Mouse (Mus musculus) limb, embryonic 13.5 days (tissue): ENCODE measurements around the gene Sycp2. TPM values are rescaled to one million over a fixed set of nuclear protein-coding genes. Genes with fewer than 3 reads are reported as not detected.
A peak's percentile ranks its signal among the peaks of the same experiment; 100 is the strongest.
"Not testable (repeated sequence)": the region's sequence is repeated elsewhere in the genome, so short reads cannot be mapped to it uniquely, and the experiment has no call there.

Source experiments
- ATAC-seq: fragments of 200-750 bp; cut with Nextera tagmentation; 2 replicates; pipeline ENCODE4 v1.8.0; 2017; ENCODE audit warnings: low read depth, moderate number of reproducible peaks, moderate TSS enrichment; ENCODE audit not compliant: low FRiP score
- H3K27ac ChIP-seq: fragments of 300-500 bp; sonication (generic); 2 replicates; pipeline ENCODE4 v1.5.1; 2015; ENCODE audit warnings: inconsistent platforms, mild to moderate bottlenecking, moderate library complexity
- H3K27me3 ChIP-seq: fragments of 300-500 bp; sonication (generic); 2 replicates; pipeline ENCODE4 v1.6.1; 2015; ENCODE audit warnings: mild to moderate bottlenecking, inconsistent platforms
- H3K36me3 ChIP-seq: fragments of 300-500 bp; sonication (generic); 2 replicates; pipeline ENCODE4 v1.6.1; 2015; ENCODE audit warnings: inconsistent platforms, mild to moderate bottlenecking, moderate library complexity
- H3K4me1 ChIP-seq: fragments of 300-500 bp; sonication (generic); 2 replicates; pipeline ENCODE4 v1.6.1; 2015; ENCODE audit warnings: inconsistent platforms
- H3K4me2 ChIP-seq: fragments of 300-500 bp; sonication (generic); replicated peaks from 2 replicates; pipeline ENCODE4 v1.6.1; 2015; ENCODE audit warnings: inconsistent platforms, mild to moderate bottlenecking, moderate library complexity
- H3K4me3 ChIP-seq: fragments of 300-500 bp; sonication (generic); 2 replicates; pipeline ENCODE4 v1.5.1; 2015; ENCODE audit warnings: moderate library complexity, mild to moderate bottlenecking, inconsistent platforms
- H3K9ac ChIP-seq: fragments of 300-500 bp; sonication (generic); 2 replicates; pipeline ENCODE4 v1.6.1; 2015; ENCODE audit warnings: mild to moderate bottlenecking, inconsistent platforms
- H3K9me3 ChIP-seq: fragments of 300-500 bp; sonication (generic); 2 replicates; pipeline ENCODE4 v1.6.1; 2016; ENCODE audit warnings: inconsistent platforms
- WGBS: fragments of 180-500 bp; shearing (Covaris S2); methylation state at CpG from one replicate; pipeline ENCODE4 v1.1.7; 2015; 5-methylcytosine and 5-hydroxymethylcytosine counted together
- polyA plus RNA-seq: library from polyadenylated mRNA; unstranded; fragments of >200 nt; fragmentation: Nextera tagmentation; extraction: Ambion mirVana; gene quantifications from 2 replicates; pipeline ENCODE4 v1.2.1, GENCODE M21; 2015

Sycp2 gene
- polyA plus RNA-seq, 1 experiment from 2014 or later: 0.09 TPM

- H3K9me3 ChIP-seq: no peaks in the 10 kb centered on the region
- no peak for ATAC-seq
- peak overlapping the region; percentile 70 for H3K4me3 ChIP-seq
- H3K36me3 ChIP-seq: peaks cover 3% of the 10 kb centered on the region; the same call in 1 of the 2 replicates
- no peak overlapping the region for H3K27ac ChIP-seq
- H3K4me1 ChIP-seq: peaks cover 26% of the 10 kb centered on the region
- H3K9ac ChIP-seq: no peak overlapping the region
- 63% methylated on average over 13 of the region's 13 CpGs for WGBS
- peaks cover 25% of the 10 kb centered on the region for H3K27me3 ChIP-seq
- H3K4me2 ChIP-seq: peak overlapping the region; percentile 99
These were observed 5.6 kb upstream of the Sycp2 start for GRCm38 (mm10) chr2:178413081-178413480.

GRCm38 (mm10) chr2:178412598-178412997 is 5.1 kb upstream of the Sycp2 start:
- Histone ChIP-seq H3K9me3 (no peaks in the 10 kb centered on the region), H3K36me3 (no peaks in the 10 kb centered on the region), H3K4me3 (no peak overlapping the region), H3K27ac (no peak overlapping the region), H3K4me1 (peaks cover 26% of the 10 kb centered on the region), H3K9ac (no peak overlapping the region), H3K27me3 (peaks cover 25% of the 10 kb centered on the region), H3K4me2 (0 out of 2 replicates have a peak overlapping the region, but pooled peaks have one; percentile 7)
- ATAC-seq: no peak
- WGBS: 64% methylated on average over 6 of the region's 6 CpGs

GRCm38 (mm10) chr2:178410286-178410685 is 2.8 kb upstream of the Sycp2 start:
- Histone ChIP-seq H3K27ac (no peak overlapping the region), H3K9ac (no peak overlapping the region), H3K4me2 (no peak overlapping the region), H3K4me1 (peaks cover 23% of the 10 kb centered on the region), H3K9me3 (no peaks in the 10 kb centered on the region), H3K4me3 (no peak overlapping the region), H3K27me3 (peaks cover 25% of the 10 kb centered on the region), H3K36me3 (no peaks in the 10 kb centered on the region)
- WGBS: 77% methylated on average over 6 of the region's 6 CpGs
- ATAC-seq: no peak

GRCm38 (mm10) chr2:178409024-178409423 is 1.5 kb upstream of the Sycp2 start:
- Histone ChIP-seq H3K4me2 (no peak overlapping the region), H3K4me1 (peaks cover 15% of the 10 kb centered on the region), H3K36me3 (no peaks in the 10 kb centered on the region), H3K27me3 (peaks cover 24% of the 10 kb centered on the region), H3K9ac (no peak overlapping the region), H3K9me3 (no peaks in the 10 kb centered on the region), H3K27ac (no peak overlapping the region), H3K4me3 (no peak overlapping the region)
- ATAC-seq: no peak
- WGBS: 52% methylated on average over 1 of the region's 1 CpGs

- Histone ChIP-seq H3K9me3 (no peaks in the 10 kb centered on the region), H3K36me3 (no peaks in the 10 kb centered on the region), H3K4me2 (no peak overlapping the region), H3K4me1 (no peaks in the 10 kb centered on the region), H3K4me3 (no peak overlapping the region), H3K9ac (no peak overlapping the region), H3K27ac (no peak overlapping the region), H3K27me3 (no peaks in the 10 kb centered on the region)
- ATAC-seq: no peak
- 49% methylated on average over 4 of the region's 4 CpGs for WGBS
These were observed 64.9 kb downstream of the Sycp2 start for GRCm38 (mm10) chr2:178342597-178342996.

- not testable (repeated sequence) for H3K9ac ChIP-seq, H3K9me3 ChIP-seq, H3K27me3 ChIP-seq, H3K36me3 ChIP-seq, ATAC-seq, H3K4me3 ChIP-seq, H3K27ac ChIP-seq, H3K4me2 ChIP-seq, H3K4me1 ChIP-seq
These were observed 65.4 kb downstream of the Sycp2 start for GRCm38 (mm10) chr2:178342105-178342504.

- Histone ChIP-seq H3K9ac (no peak overlapping the region), H3K4me1 (no peaks in the 10 kb centered on the region), H3K36me3 (no peaks in the 10 kb centered on the region), H3K27ac (no peak overlapping the region), H3K27me3 (no peaks in the 10 kb centered on the region), H3K9me3 (no peaks in the 10 kb centered on the region), H3K4me3 (no peak overlapping the region), H3K4me2 (no peak overlapping the region)
- 0% methylated on average over 2 of the region's 2 CpGs for WGBS
- ATAC-seq: no peak
These were observed 68.4 kb downstream of the Sycp2 start for GRCm38 (mm10) chr2:178339044-178339443.

GRCm38 (mm10) chr2:178337878-178338277 is 69.6 kb downstream of the Sycp2 start:
- no peak overlapping the region for H3K4me3 ChIP-seq
- no peak overlapping the region for H3K4me2 ChIP-seq
- no peaks in the 10 kb centered on the region for H3K36me3 ChIP-seq
- H3K9ac ChIP-seq: no peak overlapping the region
- H3K9me3 ChIP-seq: no peaks in the 10 kb centered on the region
- 36% methylated on average over 1 of the region's 1 CpGs for WGBS
- ATAC-seq: no peak
- H3K27ac ChIP-seq: no peak overlapping the region
- H3K27me3 ChIP-seq: no peaks in the 10 kb centered on the region
- H3K4me1 ChIP-seq: no peaks in the 10 kb centered on the region

GRCm38 (mm10) chr2:178329986-178330385 is 77.5 kb downstream of the Sycp2 start:
- H3K4me1 ChIP-seq: peaks cover 10% of the 10 kb centered on the region
- H3K9ac ChIP-seq: no peak overlapping the region
- no peaks in the 10 kb centered on the region for H3K9me3 ChIP-seq
- no peaks in the 10 kb centered on the region for H3K36me3 ChIP-seq
- no peak overlapping the region for H3K27ac ChIP-seq
- no peak overlapping the region for H3K4me2 ChIP-seq
- WGBS: 59% methylated on average over 1 of the region's 1 CpGs
- no peak for ATAC-seq
- no peak overlapping the region for H3K4me3 ChIP-seq
- H3K27me3 ChIP-seq: no peaks in the 10 kb centered on the region

GRCm38 (mm10) chr2:178329551-178329950 is 77.9 kb downstream of the Sycp2 start:
- Histone ChIP-seq H3K36me3 (no peaks in the 10 kb centered on the region), H3K9me3 (no peaks in the 10 kb centered on the region), H3K9ac (no peak overlapping the region), H3K27ac (no peak overlapping the region), H3K4me1 (peaks cover 10% of the 10 kb centered on the region), H3K4me2 (no peak overlapping the region), H3K4me3 (no peak overlapping the region), H3K27me3 (no peaks in the 10 kb centered on the region)
- WGBS: 85% methylated on average over 5 of the region's 5 CpGs
- no peak for ATAC-seq

- H3K4me1 ChIP-seq: peaks cover 10% of the 10 kb centered on the region
- H3K27ac ChIP-seq: no peak overlapping the region
- H3K9me3 ChIP-seq: no peaks in the 10 kb centered on the region
- WGBS: 14% methylated on average over 12 of the region's 12 CpGs
- H3K4me3 ChIP-seq: no peak overlapping the region
- no peaks in the 10 kb centered on the region for H3K27me3 ChIP-seq
- no peak overlapping the region for H3K9ac ChIP-seq
- no peaks in the 10 kb centered on the region for H3K36me3 ChIP-seq
- ATAC-seq: peak; percentile 77
- peak overlapping the region; percentile 43 for H3K4me2 ChIP-seq
These were observed 79.9 kb downstream of the Sycp2 start for GRCm38 (mm10) chr2:178327466-178328040.

- Histone ChIP-seq H3K36me3 (no peaks in the 10 kb centered on the region), H3K4me1 (peaks cover 10% of the 10 kb centered on the region), H3K27me3 (no peaks in the 10 kb centered on the region), H3K4me2 (peak overlapping the region; percentile 43), H3K4me3 (no peak overlapping the region), H3K9me3 (no peaks in the 10 kb centered on the region), H3K27ac (no peak overlapping the region), H3K9ac (no peak overlapping the region)
- no peak for ATAC-seq
- WGBS: 22% methylated on average over 5 of the region's 5 CpGs
These were observed 80.6 kb downstream of the Sycp2 start for GRCm38 (mm10) chr2:178326750-178327465.

GRCm38 (mm10) chr2:178326067-178326466 is 81.4 kb downstream of the Sycp2 start:
- Histone ChIP-seq H3K4me3 (no peak overlapping the region), H3K4me1 (peaks cover 10% of the 10 kb centered on the region), H3K36me3 (no peaks in the 10 kb centered on the region), H3K9ac (no peak overlapping the region), H3K27ac (no peak overlapping the region), H3K27me3 (no peaks in the 10 kb centered on the region), H3K9me3 (no peaks in the 10 kb centered on the region), H3K4me2 (no peak overlapping the region)
- ATAC-seq: no peak
- WGBS: 93% methylated on average over 10 of the region's 10 CpGs
